In genomic region chr2:16452080-16452479, GRCm38 (mm10) we compare ENCODE assay signal across 11 mouse cellular contexts.
DNase-seq lines count a peak whose midpoint lies in the region; ATAC-seq and TF ChIP-seq lines count a peak whose summit lies in the region.
"Had no signal": no experiment of that assay in that cellular context is flagged by ENCODE, and none has a peak within 500 bp of the region (broad histone marks: within the 10 kb centered on the region; RNA-seq: fewer than 3 reads in every experiment).

No protein-coding gene starts in this region.

- peak; percentile 54 for TF ChIP-seq CTCF in lung, embryonic 14.5 days (IDR thresholded peaks at IDR 0.05; ENCODE audit: low read depth)

- H3K9ac ChIP-seq in lung, embryonic 14.5 days: no peak overlapping the region
- H3K9ac ChIP-seq in stomach, embryonic 16.5 days (ENCODE audit: low read length): no peak overlapping the region
- H3K9ac ChIP-seq: embryonic facial prominence, embryonic 12.5 days had no signal

- no peak for ATAC-seq in lung, embryonic 14.5 days (ENCODE audit: insufficient read depth)
- ATAC-seq in stomach, embryonic 16.5 days (ENCODE audit: insufficient read depth, low FRiP score): no peak
- ATAC-seq: midbrain, embryonic 16.5 days had no signal

- H3K27me3 ChIP-seq in lung, embryonic 14.5 days (ENCODE audit: insufficient read depth, low read length): no peaks in the 10 kb centered on the region
- no peaks in the 10 kb centered on the region for H3K27me3 ChIP-seq in stomach, embryonic 16.5 days (ENCODE audit: control insufficient read depth, insufficient read depth, low read length)
- H3K27me3 ChIP-seq: embryonic facial prominence, embryonic 12.5 days had no signal

- no peak overlapping the region for H3K27ac ChIP-seq in lung, embryonic 14.5 days (ENCODE audit: low read depth)
- H3K27ac ChIP-seq in stomach, embryonic 16.5 days (ENCODE audit: low read length): peak overlapping the region; percentile 71

- H3K4me2 ChIP-seq in lung, embryonic 14.5 days: no peak overlapping the region
- H3K4me2 ChIP-seq in stomach, embryonic 16.5 days (ENCODE audit: low read depth, low read length): no peak overlapping the region
- H3K4me2 ChIP-seq: embryonic facial prominence, embryonic 12.5 days had no signal

- peaks cover 11% of the 10 kb centered on the region; the same call in 1 of the 2 replicates for H3K4me1 ChIP-seq in lung, embryonic 14.5 days (ENCODE audit: insufficient read depth)
- peaks cover 12% of the 10 kb centered on the region; the same call in 1 of the 2 replicates for H3K4me1 ChIP-seq in stomach, embryonic 16.5 days (ENCODE audit: control insufficient read depth, insufficient read depth, low read length)

- H3K4me3 ChIP-seq in lung, embryonic 14.5 days (ENCODE audit: low read depth, low read length): no peak overlapping the region
- H3K4me3 ChIP-seq in stomach, embryonic 16.5 days (replicated peaks; ENCODE audit: low read length): no peak overlapping the region
- H3K4me3 ChIP-seq: embryonic facial prominence, embryonic 12.5 days had no signal

- H3K36me3 ChIP-seq in lung, embryonic 14.5 days (ENCODE audit: insufficient read depth): no peaks in the 10 kb centered on the region
- H3K36me3 ChIP-seq in stomach, embryonic 16.5 days (ENCODE audit: control insufficient read depth, insufficient read depth, low read length): no peaks in the 10 kb centered on the region
- H3K36me3 ChIP-seq: embryonic facial prominence, embryonic 12.5 days had no signal

- 94% methylated on average over 3 of the region's 3 CpGs for WGBS in lung, embryonic 14.5 days
- WGBS in stomach, embryonic 16.5 days: 91% methylated on average over 3 of the region's 3 CpGs

- DNase-seq in heart, adult 11 months: peak; percentile 74
- no peak for DNase-seq in heart, adult 8-10 months (ENCODE audit: low spot score)
- DNase-seq in lung, embryonic 14.5 days: no peak
- DNase-seq in lung, postnatal 4 days: no peak
- DNase-seq in R1 (ENCODE audit: low read depth, low spot score): peak; percentile 54
- no peak for DNase-seq in layer of hippocampus, adult 18-20 months (ENCODE audit: low spot score in 2 of 2)
- no peak for DNase-seq in spleen, postnatal 4 days (ENCODE audit: low spot score in 2 of 2)
- DNase-seq: layer of hippocampus, adult 9-11 months had no signal

- H3K9me3 ChIP-seq in lung, embryonic 14.5 days (ENCODE audit: low read depth, low read length): no peaks in the 10 kb centered on the region
- no peaks in the 10 kb centered on the region for H3K9me3 ChIP-seq in stomach, embryonic 16.5 days (replicated peaks; ENCODE audit: control insufficient read depth, low read length)
- H3K9me3 ChIP-seq: embryonic facial prominence, embryonic 12.5 days had no signal

Comparison
In these comparisons a context has a peak if more than half of its experiments do, and no peak if none do; other contexts are left out.
1. DNase-seq: peak in heart, adult 11 months (single experiment) and R1 (single experiment); none in heart, adult 8-10 months (single experiment), lung, embryonic 14.5 days (single experiment), lung, postnatal 4 days (0 of 2), layer of hippocampus, adult 18-20 months (0 of 2) and spleen, postnatal 4 days (0 of 2).